Mouse (Mus musculus): ENCODE measurements around the gene Gamt.

The Gamt gene

DNA sequence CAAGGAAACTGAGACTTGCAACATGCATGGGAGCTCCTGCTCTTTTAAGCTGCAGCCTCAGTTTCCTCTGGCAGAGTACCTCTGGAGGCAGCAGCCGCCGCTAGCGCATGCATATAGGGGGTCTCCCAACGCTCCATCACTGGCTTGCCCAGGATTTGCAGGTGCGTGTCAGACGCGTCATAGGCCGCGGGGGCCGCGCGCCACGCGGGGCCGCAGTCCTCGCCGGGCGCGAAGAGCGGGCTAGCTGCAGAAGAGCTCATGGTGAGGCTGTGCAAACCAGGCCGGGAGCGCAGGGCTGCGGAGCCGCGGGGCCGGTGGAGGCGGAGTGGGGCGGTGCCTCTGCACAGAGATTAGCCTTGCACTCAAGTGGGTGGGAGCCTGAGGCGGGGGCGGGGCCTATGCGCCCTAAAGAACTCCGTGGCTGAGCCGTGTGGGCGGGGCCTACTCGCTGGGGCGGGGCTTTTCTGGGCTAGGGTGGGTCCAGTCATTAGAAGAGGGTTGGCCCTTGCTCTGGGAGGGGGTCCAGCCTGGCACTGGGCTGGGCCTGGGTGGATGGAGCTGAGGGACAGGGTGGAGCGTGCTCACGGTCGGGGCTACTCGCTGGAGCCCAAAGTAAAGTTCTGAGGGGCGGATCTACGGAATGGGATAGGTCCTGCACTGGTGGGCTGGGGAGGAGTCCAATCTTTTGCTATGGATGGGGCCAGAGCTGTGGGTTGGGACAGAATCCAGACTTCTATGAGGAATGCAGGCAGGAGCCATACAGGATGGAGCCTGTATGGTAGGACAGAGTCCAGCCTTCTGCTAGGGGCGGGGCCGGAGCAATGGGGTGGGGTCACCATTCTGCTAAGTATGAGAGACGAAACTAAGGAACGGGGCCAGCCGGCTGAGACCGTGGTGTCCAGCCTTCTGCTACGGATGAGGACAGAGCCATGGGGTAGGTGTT is at the start of gene Gamt, which contains the start of gene Dazap1:
Gamt (minus strand) TSS at position 371 of the 943 bp plus-strand sequence.
Dazap1 (plus strand) TSS at position 845 of the 943 bp plus-strand sequence.
- DNase-seq (ENCODE audit: low read depth, low spot score), result peak; percentile 87

DNA sequence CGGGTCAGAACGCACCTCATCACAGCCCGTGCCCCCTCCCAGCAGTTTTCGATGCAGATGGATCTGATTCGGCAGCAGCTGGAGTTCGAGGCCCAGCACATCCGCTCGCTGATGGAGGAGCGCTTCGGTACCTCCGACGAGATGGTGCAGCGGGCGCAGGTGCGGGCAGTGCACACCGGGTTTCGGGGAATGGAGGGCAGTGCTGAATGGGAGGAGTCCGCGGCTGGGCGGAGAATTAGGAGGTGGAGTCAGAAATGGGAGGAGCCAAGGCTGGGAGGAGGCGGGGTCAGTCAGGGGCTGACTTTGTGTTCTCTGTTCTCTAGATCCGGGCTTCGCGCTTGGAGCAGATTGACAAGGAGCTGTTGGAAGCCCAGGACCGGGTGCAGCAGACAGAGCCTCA is 44.0 kb upstream of the Gamt start:
- DNase-seq (ENCODE audit: low read depth, low spot score), result no peak

DNA sequence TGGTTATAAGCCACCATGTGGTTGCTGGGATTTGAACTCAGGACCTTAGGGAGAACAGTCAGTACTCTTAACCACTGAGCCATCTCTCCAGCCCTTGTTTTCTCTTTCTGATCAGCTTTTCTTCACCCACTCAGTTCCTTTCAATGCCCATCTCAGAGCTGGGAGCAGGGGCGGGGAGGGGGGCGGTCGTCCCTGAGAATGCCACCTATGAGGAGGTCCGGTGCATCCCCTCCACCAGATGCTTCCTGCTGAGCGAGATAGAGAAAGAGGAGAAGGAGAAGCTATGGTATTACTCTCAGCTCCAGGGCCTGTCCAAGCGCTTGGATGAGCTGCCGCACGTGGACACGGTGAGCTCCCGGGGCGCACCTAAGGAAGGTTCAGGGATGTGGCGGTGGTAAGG is 43.6 kb upstream of the Gamt start:
- DNase-seq (ENCODE audit: low read depth, low spot score), result no peak

DNA sequence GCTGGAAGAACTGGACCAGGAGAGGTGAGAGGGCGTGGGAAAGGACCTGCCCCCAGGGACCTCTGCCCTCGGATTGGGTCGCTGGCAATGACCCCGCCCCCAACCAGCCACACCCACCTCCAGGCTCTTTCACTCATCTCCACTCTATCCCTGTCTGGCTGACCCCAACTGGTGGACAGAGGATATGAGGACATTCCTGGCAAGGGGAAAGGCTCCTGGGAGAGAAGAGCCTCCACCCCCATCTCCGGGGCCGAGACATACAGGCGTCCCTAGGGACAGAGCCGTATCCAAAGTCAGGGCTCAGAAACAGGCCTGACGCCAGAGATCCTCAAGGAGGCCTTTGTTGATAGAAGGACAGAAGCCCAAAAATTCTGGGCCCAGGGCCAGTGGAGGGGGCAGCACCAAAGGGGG is 41.7 kb upstream of the Gamt start:
- DNase-seq (ENCODE audit: low read depth, low spot score), result no peak

DNA sequence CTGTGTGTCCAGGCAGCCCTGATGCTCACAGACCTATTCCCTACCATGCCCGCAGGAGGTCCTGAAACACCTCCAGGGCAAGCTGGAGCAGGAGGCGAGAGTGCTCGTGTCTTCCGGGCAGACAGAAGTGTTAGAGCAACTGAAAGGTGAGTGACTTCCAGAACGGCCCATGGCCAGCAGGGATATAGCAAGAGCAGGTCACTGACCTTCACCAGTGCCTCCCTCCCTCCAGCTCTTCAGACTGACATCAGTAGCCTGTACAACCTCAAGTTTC is 41.2 kb upstream of the Gamt start:
- no peak for DNase-seq (ENCODE audit: low read depth, low spot score)

DNA sequence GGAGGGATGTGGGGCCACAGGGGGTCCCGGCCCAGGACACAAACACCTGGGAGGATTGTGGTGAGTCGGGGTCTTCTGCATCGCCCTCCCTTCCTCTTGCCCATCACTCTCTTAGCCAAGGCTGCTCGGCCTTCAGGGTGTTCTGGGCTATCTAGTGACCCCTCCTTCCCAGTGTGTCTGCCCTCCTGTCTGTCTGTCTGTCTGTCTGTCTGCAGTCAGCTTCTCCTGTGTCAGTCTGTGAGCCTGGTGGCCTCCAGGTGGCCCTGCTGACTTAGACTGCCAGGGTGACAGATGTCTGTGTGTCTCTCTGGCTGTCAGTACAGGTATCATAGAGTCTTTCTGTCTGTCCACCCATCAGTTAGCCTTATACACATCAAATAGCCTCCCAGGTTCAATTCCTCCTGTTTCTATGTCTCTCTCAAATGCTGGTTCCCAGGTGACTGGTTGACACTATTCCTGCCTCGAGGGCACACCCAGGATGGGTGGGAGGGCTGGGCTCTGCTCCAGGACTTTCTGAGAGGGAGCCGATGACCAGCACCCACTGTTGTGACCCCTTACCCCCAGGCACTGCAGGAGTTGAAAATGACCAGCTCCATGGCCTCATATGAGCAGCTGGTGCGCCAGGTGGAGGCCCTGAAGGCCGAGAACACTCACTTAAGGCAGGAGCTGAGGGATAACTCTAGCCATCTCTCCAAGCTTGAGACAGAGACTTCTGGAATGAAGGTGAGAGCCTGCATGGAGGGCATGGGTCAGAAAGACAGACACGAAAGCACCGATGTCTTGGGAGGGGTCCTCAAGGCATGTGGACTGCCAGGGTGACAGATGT is 40.7 kb upstream of the Gamt start:
- DNase-seq (ENCODE audit: low read depth, low spot score), result no peak

DNA sequence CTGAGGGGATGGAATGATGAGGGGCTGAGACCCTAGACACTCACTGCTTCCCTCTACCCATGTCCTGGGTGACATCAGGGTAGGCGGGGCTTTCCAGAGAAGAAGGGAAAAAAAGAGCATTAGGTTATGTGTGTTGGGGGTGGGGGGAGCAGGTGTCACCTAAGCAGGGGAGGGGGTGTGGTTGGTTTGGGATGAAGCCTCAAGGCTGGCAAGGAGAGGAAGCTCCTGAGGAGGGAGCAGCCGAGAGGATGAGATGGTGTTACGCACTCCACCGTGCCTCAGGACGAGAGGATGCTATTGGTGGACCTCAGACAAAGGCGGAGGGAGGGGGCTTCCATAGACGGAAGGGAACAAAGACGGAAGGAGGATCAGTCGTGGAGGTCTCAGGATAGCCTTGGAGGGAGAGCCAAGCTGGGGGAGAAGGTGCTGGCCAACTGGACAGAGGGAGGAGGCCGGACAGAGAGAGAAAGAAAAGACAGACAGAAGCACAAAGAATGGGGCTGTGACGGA is 39.9 kb upstream of the Gamt start:
- no peak for DNase-seq (ENCODE audit: low read depth, low spot score)

DNA sequence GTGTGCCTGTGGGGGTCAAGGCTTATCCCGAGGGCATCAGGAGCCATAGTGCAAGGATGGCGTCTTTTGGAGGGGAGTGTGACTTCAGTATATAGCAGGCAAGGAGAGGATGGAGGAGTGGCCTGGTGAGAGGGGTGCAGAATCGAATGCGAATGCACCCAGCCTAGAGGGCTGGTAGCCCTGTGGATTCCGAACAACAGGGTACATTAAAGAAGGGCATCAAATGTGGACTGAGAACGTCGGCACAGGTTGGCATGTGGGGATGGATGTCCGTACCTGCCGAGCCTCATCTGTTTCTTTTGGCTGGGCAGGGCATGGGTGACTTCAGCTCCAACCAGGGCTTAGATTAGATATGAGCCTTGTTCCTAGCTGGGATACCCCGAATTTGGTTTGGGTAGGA is 39.0 kb upstream of the Gamt start:
- DNase-seq (ENCODE audit: low read depth, low spot score), result no peak

DNA sequence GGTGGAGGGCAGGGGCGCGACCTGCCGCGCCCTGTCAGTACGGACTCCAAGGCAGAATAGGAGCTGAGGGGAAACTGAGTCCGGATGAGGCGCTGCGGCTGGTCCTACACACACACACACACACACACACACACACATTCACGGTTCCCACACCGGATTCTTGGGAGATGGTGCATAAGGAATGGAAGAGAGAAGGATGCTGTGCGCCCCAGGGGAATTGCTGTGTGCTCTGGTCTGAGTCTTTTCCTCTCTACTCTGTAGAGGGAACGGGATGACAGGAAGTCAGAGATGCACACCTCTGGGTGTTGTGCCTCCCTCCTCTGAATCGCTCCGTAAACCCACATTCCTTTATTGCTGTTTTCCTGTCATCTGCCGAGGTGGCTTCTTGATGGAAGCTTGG is 38.5 kb upstream of the Gamt start:
- no peak for DNase-seq (ENCODE audit: low read depth, low spot score)

DNA sequence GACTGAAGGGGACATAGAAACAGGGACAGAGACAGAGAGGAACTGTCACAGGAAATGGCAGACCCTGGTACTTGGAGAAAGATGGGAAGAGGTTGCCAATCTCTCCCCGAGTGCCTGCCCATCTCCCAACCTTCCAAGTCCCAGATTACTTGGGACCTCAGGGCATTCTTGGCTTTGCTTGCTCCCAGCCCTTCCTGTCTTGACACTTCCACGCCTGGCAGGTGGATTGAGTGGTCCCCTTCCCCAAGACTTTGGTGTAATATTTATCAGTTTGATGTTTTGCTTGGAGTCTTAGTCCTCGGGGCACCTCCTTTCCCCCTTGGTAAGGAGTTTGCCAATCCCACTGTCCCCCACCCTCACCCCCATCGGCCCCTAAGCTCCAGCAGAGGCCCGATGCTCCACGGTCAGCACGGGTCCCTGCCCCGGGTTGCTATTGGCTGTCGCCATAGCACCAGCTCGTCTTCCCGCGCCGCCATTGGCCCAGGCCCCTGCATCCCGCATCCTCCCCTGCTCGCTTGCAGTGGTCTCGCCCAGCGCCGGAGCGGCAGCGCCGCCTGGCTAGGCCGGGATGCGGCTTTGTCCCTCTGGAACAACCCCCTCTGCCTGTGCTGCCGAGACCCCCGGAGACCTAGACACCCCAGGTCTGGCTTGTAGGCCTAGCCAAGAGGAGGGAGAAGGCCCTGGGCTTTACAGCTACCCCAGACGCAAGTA is 37.9 kb upstream of the Gamt start:
- peak; percentile 90 for DNase-seq (ENCODE audit: low read depth, low spot score)

DNA sequence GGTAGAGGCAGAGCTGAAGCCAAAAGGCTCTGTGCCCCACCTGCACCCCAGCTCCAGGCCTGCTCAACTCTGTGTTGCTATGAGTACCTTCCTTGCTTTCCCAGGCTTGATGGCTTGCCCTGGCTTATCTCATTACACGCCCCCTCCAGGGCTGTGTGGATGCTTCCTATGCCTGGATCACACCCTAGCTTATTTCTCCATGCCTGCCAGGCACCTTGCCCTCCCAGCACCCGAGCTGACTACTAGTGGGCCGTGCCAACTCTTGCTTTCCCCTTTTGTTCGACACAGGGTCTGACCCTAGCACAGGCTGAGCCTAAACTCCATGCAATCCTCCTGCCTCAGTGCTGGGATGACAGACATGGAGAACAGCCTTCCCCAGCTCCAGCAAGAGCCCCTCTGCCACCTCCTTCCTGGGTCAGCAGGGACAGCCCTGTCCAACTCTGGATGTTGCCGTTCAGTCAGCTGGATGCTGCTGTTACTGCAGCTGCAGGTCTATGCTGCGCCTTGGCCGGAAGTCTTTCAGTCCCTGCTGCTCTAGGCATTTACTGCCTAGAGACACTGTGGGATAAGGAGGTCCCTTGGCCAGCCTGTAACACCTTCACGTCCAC is 36.8 kb upstream of the Gamt start:
- no peak for DNase-seq (ENCODE audit: low read depth, low spot score)

DNA sequence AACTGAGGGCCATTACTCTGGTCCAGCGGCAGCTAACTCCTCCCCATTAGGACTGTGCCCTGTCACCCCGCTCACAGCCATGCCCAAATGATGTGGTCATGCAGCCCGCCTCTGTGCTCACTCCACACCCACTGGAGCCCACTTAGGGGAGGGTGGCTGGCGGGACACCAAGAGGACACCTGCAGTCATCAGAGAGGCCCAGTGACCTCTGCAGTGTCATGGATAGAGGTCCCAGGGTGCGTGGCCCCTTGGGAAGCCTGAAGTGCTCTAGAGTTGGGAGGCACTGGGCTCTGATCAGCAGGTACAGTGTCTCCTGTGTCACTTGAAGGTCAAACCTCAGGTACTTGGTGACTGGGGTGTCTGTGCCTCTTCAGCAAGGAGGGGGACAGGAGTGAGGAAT is 36.0 kb upstream of the Gamt start:
- DNase-seq (ENCODE audit: low read depth, low spot score), result no peak

DNA sequence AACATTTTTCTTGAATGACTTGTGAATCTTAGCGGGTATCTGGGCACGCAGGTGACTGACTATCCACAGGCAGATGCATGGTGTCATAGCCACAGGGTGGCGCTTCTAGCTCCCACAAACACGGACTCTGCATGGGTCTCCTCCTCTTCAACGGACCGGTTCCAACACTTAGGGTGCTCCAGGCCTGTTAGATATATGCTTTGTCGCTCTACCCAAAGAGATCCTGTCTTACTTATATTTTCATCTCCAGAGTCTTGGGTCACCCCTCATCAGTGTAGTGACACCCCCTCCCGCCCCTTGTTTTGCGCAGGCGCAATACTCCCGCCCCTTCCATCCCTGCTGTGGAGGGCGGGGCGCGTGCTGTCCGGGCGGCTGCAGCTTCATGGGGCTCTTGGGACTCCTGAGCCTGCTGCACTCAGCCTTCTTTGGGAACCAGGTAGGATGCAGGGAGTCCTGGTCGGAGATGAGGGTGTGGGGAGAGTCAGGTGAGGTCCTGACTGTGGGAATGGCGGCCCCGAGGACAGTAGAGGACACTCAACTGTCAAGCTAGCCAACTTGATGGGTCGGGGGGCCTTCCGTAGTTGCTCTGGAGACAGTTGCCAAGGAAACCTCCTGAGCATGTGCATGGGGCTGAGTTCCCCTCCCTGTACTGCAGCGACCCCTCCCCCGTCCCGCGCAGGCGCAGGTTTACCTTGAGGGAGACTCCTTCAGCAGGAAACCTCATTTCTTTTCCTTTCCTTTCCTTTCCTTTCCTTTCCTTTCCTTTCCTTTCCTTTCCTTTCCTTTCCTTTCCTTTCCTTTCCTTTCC is 35.0 kb upstream of the Gamt start, which contains the start of gene Apc2:
Apc2 (plus strand) TSS at position 360 of the 808 bp plus-strand sequence.
- peak; percentile 64 for DNase-seq (ENCODE audit: low read depth, low spot score)

DNA sequence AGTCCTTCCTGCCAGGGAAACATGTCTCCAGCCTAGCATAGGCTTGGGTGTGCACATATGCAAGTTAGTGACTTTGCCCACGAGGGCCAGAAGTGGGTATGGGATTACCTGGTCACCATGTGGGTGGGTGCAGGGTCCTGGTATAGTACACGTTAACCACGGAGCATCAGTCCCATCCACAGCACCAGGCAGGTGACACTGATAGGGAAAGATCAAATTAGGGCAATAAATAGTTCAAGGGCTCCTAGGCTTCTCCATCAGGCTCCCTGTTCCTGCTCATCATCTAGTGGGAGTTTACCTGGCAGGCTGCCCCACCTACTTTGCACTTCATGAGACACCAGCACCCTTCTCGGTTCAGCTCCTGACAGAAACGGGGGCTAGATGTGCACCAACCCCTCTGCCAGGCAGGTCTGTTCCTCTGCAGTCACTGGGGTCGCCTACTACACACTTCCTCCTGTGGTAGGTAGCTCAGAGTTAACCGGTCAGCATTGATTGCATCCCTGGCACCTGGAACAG is 34.0 kb upstream of the Gamt start:
- no peak for DNase-seq (ENCODE audit: low read depth, low spot score)

DNA sequence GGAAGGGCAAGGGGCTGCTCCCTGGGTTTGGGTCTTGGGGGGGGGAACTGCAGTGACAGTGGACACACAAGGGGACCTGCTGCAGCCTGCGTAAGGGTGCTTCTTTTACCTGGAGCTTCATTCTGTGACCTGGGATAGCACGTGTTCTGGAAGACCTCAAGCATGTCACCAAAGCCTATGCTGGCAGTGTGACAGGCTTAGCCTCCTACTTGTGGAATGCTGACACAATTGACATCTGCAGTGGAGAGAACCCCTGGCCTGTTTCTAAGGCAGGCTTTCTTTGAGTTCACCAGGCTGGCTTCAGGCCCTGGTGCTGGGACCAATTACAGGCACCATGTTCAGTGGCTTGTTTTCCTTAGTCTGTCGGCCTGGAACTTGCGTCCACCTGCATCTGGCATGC is 33.5 kb upstream of the Gamt start:
- no peak for DNase-seq (ENCODE audit: low read depth, low spot score)

DNA sequence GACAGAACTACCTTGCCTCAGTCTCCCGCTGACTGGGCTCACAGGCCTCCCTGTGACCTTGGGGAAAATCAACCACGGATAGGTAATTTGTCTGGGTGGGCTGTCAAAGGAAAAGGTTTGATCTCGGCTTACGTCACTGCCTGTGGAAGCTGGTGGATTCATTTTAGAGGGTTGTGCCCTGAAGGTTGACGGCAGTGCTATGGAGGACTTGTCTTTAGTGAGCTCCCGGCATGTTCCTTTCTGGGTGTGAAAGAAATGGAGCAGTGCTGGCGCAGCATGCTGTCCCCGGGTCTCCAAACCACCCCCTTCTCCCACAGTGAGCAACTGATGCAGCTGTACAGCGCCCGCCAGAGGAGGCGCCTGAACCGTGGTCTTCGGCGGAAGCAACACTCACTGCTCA is 32.5 kb upstream of the Gamt start:
- no peak for DNase-seq (ENCODE audit: low read depth, low spot score)

DNA sequence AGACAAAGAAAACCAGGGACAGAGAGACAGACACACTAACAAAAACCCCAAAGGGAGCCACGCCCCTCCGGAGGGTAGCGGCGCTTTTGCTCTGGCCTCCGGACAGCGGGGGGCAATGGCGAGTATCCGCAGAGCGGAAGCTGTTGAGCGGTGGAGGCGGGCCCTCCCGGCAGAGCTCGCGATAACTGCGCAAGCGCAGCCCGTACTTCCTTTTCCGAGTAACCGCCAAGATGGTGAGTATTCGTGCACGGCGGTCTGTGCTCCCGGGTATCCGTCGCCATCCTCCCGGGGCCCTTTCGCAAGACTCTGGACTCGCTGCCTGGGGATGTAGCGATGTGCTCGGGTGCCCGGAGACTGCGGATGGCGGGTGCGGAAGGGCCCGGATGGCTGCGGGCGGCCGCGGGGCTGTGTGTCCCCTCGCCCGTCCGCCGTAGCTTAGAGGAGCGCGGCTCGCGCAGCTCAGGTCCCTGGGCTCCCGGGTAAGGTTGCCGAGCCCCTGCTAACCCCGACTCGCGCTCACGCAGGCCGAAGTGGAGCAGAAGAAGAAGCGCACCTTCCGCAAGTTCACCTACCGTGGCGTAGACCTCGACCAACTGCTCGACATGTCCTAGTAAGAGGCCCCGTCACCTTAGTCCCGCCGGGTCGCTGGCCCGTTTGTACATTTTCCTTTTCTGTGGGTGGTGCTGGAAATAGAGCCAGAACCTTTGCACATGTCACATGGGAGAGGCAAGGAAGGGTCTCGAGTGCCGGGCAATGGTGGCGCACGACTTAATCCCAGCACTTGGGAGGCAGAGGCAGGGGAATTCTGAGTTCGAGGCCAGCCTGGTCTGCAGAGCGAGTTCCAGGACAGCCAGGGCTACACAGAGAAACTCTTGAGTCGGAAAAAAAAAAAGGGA is 31.7 kb upstream of the Gamt start, which contains the start of gene Rps15:
Rps15 (plus strand) TSS at position 203 of the 896 bp plus-strand sequence.
- DNase-seq (ENCODE audit: low read depth, low spot score), result peak; percentile 91

DNA sequence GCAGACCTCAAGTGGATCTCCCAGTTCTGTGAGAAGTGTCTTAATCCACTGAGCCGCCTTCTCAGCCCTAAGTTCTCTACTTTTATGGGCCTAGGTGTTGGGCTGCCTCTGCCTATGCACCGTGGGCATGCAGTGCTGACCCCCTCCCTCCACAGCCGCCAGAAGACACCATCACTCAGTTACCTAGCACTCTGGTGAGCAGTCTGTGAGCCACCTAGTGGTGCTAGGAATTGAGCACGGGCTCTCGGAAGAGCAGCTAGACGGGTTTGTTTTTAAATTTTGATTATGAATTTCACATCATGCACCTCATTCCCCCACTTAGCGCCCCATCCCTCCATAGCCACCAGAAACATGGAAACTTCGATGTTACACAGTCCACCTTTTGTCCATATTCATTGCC is 27.8 kb upstream of the Gamt start:
- DNase-seq (ENCODE audit: low read depth, low spot score), result no peak

DNA sequence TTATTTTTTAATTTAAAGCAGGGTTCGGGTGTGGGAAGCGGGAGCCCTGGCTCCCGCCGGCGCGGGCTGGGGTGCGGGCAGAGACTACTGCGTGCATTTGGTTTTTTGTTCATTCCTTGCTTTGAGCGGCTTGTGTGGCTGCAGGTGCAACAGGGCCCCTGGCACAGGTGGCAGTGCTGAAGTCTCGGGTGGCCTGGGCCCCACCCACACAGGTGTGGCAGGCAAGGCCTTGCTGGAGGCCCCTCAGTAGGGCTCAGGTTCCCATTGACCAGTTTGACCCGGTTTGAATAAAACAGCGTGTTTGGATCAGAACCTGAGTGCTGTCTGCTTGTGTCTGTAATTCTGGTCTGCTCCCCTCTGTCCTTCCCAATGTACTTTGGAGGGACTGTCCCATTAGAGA is 27.3 kb upstream of the Gamt start:
- no peak for DNase-seq (ENCODE audit: low read depth, low spot score)
